Mouse (Mus musculus): ENCODE measurements around the gene Klf16.

Klf16 gene

DNA sequence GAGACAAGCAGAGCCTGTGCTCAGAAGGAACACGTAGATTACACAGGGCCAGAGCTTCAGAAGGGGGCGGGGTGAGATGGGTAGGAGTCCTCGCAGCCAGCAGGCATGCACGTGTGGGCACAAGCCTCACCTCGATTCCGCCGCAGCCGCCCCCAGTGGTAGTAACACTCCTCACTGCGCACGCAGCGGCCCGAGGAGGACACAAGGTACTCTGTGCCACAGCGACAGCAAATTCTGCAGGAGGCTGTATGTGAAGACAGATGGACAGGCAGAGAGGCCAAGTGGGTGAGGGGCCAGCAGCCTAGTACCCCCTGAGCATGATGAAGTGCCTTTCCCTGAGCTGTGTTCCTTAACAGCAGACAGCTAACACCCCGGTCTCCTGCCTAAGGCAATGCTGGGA, 33.2 kb downstream of the Klf16 start:
- DNase-seq (ENCODE audit: low spot score in 2 of 2), result peak in 1 of 2 experiments; percentile 30

GRCm38 (mm10) chr10:80539493-80539892, 37.6 kb downstream of the Klf16 start:
- DNase-seq (ENCODE audit: low spot score in 2 of 2), result no peak

GRCm38 (mm10) chr10:80538710-80539394, 38.3 kb downstream of the Klf16 start, which contains the start of gene Atp8b3:
Gene Atp8b3, minus strand, starts transcription at chr10:80539124.
- no peak for DNase-seq (ENCODE audit: low spot score in 2 of 2)

DNA sequence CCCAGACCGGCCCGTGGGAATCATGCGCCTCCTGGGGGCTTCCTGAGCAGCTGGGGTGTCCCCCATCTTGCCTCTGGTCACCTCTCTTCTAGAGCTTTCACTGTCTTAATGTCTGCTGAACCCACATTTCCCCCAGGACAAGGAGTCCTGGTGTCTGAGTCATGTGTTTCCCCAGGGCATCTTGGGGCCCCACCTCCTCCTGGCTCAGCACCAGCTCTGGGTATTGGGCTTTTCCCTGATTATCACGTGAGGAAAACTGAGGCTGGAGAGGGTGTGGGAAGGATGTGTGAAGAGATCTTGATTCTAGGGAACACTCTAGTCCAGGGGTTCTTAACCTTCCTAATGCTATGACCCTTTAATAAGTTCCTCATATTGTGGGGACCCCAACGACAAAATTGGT, 38.9 kb downstream of the Klf16 start:
- no peak for DNase-seq (ENCODE audit: low spot score in 2 of 2)

DNA sequence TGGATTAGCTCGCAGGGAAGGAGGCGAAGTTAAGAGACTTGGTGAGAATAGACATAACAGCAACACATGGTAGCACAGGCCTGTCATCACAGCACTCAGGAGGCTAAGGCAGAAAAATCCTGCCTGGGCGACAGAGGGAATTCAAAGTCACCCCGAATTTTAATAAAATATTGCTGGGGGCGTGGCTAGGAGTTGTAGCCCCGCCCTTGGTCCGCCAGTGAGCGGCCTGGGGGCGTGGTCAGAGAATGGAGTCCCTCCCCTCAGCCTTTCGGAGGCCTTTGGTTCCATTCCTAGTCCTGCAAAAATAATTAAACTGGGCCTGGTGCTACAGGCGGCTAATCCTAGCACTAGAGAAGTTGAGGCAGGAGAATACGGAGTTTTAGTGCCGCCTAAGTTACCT, 41.4 kb downstream of the Klf16 start:
- DNase-seq (ENCODE audit: low spot score in 2 of 2), result no peak

DNA sequence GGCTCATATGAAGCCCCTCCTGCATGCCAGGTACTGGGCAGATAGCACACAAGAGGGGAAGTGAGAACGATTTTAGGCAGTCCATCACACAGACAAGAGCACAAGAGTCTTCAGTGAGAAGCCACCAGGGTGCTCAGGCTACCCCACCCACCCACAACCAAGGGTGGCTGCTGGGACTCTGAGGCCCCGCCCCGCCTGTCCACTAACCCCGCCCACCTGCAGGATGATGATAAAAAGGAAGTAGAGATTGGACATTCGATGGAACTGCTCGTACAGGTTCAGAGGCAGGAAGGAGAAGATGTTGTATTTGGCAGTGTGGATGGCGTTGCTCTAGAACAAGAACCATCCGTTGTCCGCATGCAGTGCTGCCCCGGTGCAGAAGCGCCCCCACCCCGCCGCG, 42.0 kb downstream of the Klf16 start:
- no peak for DNase-seq (ENCODE audit: low spot score in 2 of 2)

GRCm38 (mm10) chr10:80533704-80534103, 43.4 kb downstream of the Klf16 start:
- DNase-seq (ENCODE audit: low spot score in 2 of 2), result no peak

GRCm38 (mm10) chr10:80532783-80533182, 44.3 kb downstream of the Klf16 start:
- DNase-seq (ENCODE audit: low spot score in 2 of 2), result no peak

DNA sequence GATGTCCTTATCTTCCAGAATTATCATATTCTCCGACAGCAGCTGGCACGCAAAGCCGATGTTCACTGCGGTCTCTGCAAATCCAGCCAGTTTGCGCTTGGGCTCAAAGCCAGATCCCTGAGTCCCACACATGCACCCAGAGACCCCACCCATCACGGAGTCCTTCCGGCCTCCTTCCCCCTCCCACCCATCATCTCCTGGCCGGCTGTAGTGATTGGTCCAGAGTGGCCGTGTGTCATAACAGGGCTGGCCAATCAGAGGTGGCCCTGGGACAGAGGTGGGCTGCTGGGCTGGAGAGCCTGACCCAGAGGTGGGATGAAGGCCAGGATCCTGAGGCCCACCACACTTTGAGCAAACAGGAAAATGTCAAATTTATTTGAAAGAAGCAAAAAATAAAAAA, 50.9 kb downstream of the Klf16 start:
- no peak for DNase-seq (ENCODE audit: low spot score in 2 of 2)

- no peak for DNase-seq (ENCODE audit: low spot score in 2 of 2)
Measured at GRCm38 (mm10) chr10:80523299-80523698, 53.8 kb downstream of the Klf16 start.

DNA sequence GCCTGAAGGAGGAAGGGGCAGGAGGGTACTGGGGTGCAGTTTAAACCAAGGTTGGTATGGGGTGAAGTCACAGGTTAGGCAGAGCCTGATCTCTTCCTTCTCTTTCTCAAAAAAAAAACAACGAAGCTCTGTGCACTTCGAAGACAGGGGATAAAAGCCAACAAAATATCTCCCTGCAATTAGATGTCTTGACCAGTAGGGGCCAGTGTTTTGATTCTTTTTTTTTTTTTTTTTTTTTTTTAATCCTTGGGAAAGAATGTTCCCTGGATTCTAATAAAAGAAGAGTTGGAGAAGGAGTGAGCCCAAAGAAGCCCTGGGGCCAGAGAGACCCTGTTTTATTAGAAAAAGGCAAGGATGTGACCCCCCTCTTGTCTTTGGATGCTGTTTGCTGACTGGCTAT, 57.8 kb downstream of the Klf16 start:
- no peak for DNase-seq (ENCODE audit: low spot score in 2 of 2)

Data from right cerebral cortex, postnatal 36 days (tissue).